21 mouse cellular contexts compared by ENCODE assay signal in genomic region chr3:102751136-102751535, GRCm38 (mm10). TPM values are rescaled to one million over a fixed set of nuclear protein-coding genes. Genes with fewer than 3 reads are reported as not detected.
"Had no signal": no experiment of that assay in that cellular context is flagged by ENCODE, and none has a peak within 500 bp of the region (broad histone marks: within the 10 kb centered on the region; RNA-seq: fewer than 3 reads in every experiment).

No protein-coding gene starts in this region.

- H3K36me3 ChIP-seq: liver, embryonic 13.5 days; stomach, embryonic 15.5 days had no signal

- H3K27ac ChIP-seq: kidney, postnatal 0 days; left cerebral cortex, adult 2 months; liver, embryonic 13.5 days; macrophage; midbrain, embryonic 12.5 days; midbrain, embryonic 15.5 days; neural tube, embryonic 12.5 days; neural tube, embryonic 15.5 days; stomach, embryonic 15.5 days had no signal

- H3K9ac ChIP-seq: liver, embryonic 13.5 days; midbrain, embryonic 12.5 days; midbrain, embryonic 15.5 days; neural tube, embryonic 12.5 days; neural tube, embryonic 15.5 days; stomach, embryonic 15.5 days had no signal

- DNase-seq: kidney, adult 18-20 months; kidney, adult 9 months; kidney, postnatal 36 days; layer of hippocampus, postnatal 36 days; liver, embryonic 13.5 days; right cerebral cortex, adult 18-20 months; right cerebral cortex, postnatal 14 days; spleen, adult 18-20 months; thymus, postnatal 25 days had no signal

- H3K4me2 ChIP-seq: liver, embryonic 13.5 days; midbrain, embryonic 12.5 days; midbrain, embryonic 15.5 days; neural tube, embryonic 12.5 days; neural tube, embryonic 15.5 days; stomach, embryonic 15.5 days had no signal

- H3K4me1 ChIP-seq: neural tube, embryonic 15.5 days had no signal

- H3K9me3 ChIP-seq: liver, embryonic 13.5 days; midbrain, embryonic 12.5 days; midbrain, embryonic 15.5 days; neural tube, embryonic 12.5 days; neural tube, embryonic 15.5 days; stomach, embryonic 15.5 days had no signal

- ATAC-seq: intestine, embryonic 16.5 days; midbrain, embryonic 15.5 days had no signal

- H3K4me3 ChIP-seq: left cerebral cortex, adult 2 months; liver, embryonic 13.5 days; midbrain, embryonic 12.5 days; midbrain, embryonic 15.5 days; neural tube, embryonic 12.5 days; neural tube, embryonic 15.5 days; stomach, embryonic 15.5 days had no signal

- H3K27me3 ChIP-seq: liver, embryonic 13.5 days; midbrain, embryonic 12.5 days; midbrain, embryonic 15.5 days; neural tube, embryonic 12.5 days; neural tube, embryonic 15.5 days; stomach, embryonic 15.5 days had no signal

RNA-seq across cellular contexts. Expression of gene Tshb, which starts 31.4 kb away (rescaled TPM):
- polyA plus RNA-seq: limb, embryonic 14.5 days; liver, adult 2 months; liver, embryonic 16.5 days; macrophage; midbrain, embryonic 12.5 days had no signal
